Mouse (Mus musculus) kidney, adult 2 months (tissue): ENCODE measurements around the gene Rbm19. TPM values are rescaled to one million over a fixed set of nuclear protein-coding genes. Genes with fewer than 3 reads are reported as not detected.
A peak's percentile ranks its signal among the peaks of the same experiment; 100 is the strongest.

ENCODE experiments used
- DNase-seq: peaks from one replicate; pipeline ENCODE4 v3.0.0; 2021
- H3K27ac ChIP-seq: fragments of 200-500 bp; 2 replicates; pipeline ENCODE4 v1.5.1; 2012; ENCODE audit warnings: low read depth, low read length, control low read depth, inconsistent platforms; ENCODE audit not compliant: insufficient read depth
- H3K27me3 ChIP-seq: fragments of 200-500 bp; replicated peaks from 2 replicates; pipeline ENCODE4 v1.6.1; 2012; ENCODE audit warnings: mild to moderate bottlenecking, moderate library complexity, low read length, inconsistent platforms; ENCODE audit not compliant: control insufficient read depth, insufficient read depth
- H3K36me3 ChIP-seq: fragments of 200-500 bp; 2 replicates; pipeline ENCODE4 v1.6.1; 2012; ENCODE audit warnings: mild to moderate bottlenecking, moderate library complexity, low read length, inconsistent platforms; ENCODE audit not compliant: control insufficient read depth, insufficient read depth
- H3K4me1 ChIP-seq: fragments of 200-500 bp; 2 replicates; pipeline ENCODE4 v1.6.1; 2011; ENCODE audit warnings: low read length; ENCODE audit not compliant: control insufficient read depth, insufficient read depth
- H3K4me3 ChIP-seq: fragments of 200-500 bp; 2 replicates; pipeline ENCODE4 v1.5.1; 2011; ENCODE audit warnings: mild to moderate bottlenecking, low read depth, low read length, control low read depth; ENCODE audit not compliant: insufficient read depth
- CTCF ChIP-seq: fragments of 200-500 bp; conservative IDR thresholded peaks from 2 replicates; pipeline ENCODE4 v1.5.1; 2011; ENCODE audit warnings: low read depth, mild to moderate bottlenecking, control low read depth, low read length, moderate library complexity, mixed read lengths; ENCODE audit not compliant: insufficient read depth, insufficient read length
- POLR2A ChIP-seq: fragments of 200-500 bp; IDR thresholded peaks from one replicate; pipeline ENCODE4 v1.6.1; 2011; ENCODE audit warnings: low read depth, low read length, control low read depth
- WGBS: fragments of 180-500 bp; shearing (Covaris S2); methylation state at CpG from one replicate; pipeline ENCODE4 v1.1.7; 2018; 5-methylcytosine and 5-hydroxymethylcytosine counted together
- polyA plus RNA-seq: library from polyadenylated mRNA; depleted of rRNA; stranded (reverse); fragments of >200 nt; gene quantifications from 2 replicates; pipeline ENCODE4 v1.2.3, GENCODE M21; 2012

Rbm19 gene
- polyA plus RNA-seq, 1 experiment = 12.1 TPM

- WGBS = 95% methylated on average over 3 of the region's 3 CpGs
- no peaks in the 10 kb centered on the region for H3K4me1 ChIP-seq
- no peak for DNase-seq
Observed at GRCm38 (mm10) chr5:120153140-120153539, 36.9 kb downstream of the Rbm19 start.

GRCm38 (mm10) chr5:120155672-120156071 is 39.4 kb downstream of the Rbm19 start:
- Histone ChIP-seq H3K4me1 (peaks cover 3% of the 10 kb centered on the region; the same call in 1 of the 2 replicates), H3K4me3 (no peak overlapping the region), H3K27me3 (no peaks in the 10 kb centered on the region), H3K36me3 (no peaks in the 10 kb centered on the region), H3K27ac (no peak overlapping the region)
- no peak for TF ChIP-seq POLR2A
- TF ChIP-seq CTCF = no peak
- WGBS = 77% methylated on average over 10 of the region's 10 CpGs
- no peak for DNase-seq

More at GRCm38 (mm10) chr5:120153140-120153539, 36.9 kb downstream of the Rbm19 start:
- TF ChIP-seq POLR2A (no peak), CTCF (no peak)
- Histone ChIP-seq H3K36me3 (no peaks in the 10 kb centered on the region), H3K27me3 (no peaks in the 10 kb centered on the region), H3K27ac (no peak overlapping the region), H3K4me3 (no peak overlapping the region)

DNA sequence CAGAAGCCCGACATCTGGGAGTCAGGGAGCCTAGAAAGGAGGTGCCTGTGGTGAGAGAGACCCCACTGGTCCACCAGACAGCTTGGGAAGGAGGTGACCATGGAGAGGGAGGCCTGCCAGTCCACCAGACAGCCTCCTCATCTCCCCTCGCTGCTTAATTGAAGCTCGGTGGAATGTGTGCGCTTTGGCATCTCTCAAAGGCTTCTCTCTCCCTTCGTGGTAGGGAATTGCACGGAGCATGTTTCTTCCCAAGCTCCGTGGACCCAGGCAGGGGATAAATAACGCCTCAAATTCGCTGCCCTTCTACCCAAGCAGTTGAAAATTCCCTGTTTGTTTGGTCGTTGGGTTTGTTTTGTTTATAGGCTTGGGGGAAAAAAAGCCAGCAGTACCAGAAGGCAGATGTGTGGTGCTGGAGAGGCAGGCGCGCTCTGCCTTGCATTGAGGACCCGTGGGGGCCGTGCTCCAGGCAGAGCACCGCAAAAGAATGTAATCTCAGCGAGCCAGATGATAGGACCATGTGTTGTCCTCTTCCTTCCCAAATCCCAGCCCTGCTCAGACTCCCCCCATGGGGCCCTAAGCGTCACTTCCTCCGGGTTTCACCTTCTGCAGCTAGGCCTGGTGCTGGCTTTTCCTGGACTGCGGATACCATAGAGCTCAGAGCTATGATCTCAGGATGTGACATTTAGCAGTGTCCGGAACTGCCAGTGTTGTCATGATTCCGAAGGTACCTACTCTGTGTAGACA is 40.1 kb downstream of the Rbm19 start:
- H3K4me1 ChIP-seq = peaks cover 3% of the 10 kb centered on the region; the same call in 1 of the 2 replicates
- peak; percentile 35 for DNase-seq
- no peaks in the 10 kb centered on the region for H3K27me3 ChIP-seq
- no peaks in the 10 kb centered on the region for H3K36me3 ChIP-seq
- no peak for TF ChIP-seq POLR2A
- no peak for TF ChIP-seq CTCF
- WGBS = 64% methylated on average over 21 of the region's 21 CpGs
- H3K27ac ChIP-seq = no peak overlapping the region
- H3K4me3 ChIP-seq = no peak overlapping the region

- 80% methylated on average over 3 of the region's 3 CpGs for WGBS
- H3K4me1 ChIP-seq = peaks cover 3% of the 10 kb centered on the region; the same call in 1 of the 2 replicates
- H3K4me3 ChIP-seq = no peak overlapping the region
- no peaks in the 10 kb centered on the region for H3K27me3 ChIP-seq
- no peaks in the 10 kb centered on the region for H3K36me3 ChIP-seq
- DNase-seq = no peak
- H3K27ac ChIP-seq = no peak overlapping the region
- TF ChIP-seq POLR2A (no peak), CTCF (no peak)
Observed at GRCm38 (mm10) chr5:120157115-120157514, 40.9 kb downstream of the Rbm19 start.

- H3K4me3 ChIP-seq = no peak overlapping the region
- H3K27me3 ChIP-seq = no peaks in the 10 kb centered on the region
- peaks cover 3% of the 10 kb centered on the region; the same call in 1 of the 2 replicates for H3K4me1 ChIP-seq
- TF ChIP-seq POLR2A (no peak), CTCF (no peak)
- no peak overlapping the region for H3K27ac ChIP-seq
- WGBS = 44% methylated on average over 2 of the region's 2 CpGs
- no peaks in the 10 kb centered on the region for H3K36me3 ChIP-seq
- DNase-seq = peak; percentile 71
Observed at GRCm38 (mm10) chr5:120158476-120158875, 42.2 kb downstream of the Rbm19 start.

DNA sequence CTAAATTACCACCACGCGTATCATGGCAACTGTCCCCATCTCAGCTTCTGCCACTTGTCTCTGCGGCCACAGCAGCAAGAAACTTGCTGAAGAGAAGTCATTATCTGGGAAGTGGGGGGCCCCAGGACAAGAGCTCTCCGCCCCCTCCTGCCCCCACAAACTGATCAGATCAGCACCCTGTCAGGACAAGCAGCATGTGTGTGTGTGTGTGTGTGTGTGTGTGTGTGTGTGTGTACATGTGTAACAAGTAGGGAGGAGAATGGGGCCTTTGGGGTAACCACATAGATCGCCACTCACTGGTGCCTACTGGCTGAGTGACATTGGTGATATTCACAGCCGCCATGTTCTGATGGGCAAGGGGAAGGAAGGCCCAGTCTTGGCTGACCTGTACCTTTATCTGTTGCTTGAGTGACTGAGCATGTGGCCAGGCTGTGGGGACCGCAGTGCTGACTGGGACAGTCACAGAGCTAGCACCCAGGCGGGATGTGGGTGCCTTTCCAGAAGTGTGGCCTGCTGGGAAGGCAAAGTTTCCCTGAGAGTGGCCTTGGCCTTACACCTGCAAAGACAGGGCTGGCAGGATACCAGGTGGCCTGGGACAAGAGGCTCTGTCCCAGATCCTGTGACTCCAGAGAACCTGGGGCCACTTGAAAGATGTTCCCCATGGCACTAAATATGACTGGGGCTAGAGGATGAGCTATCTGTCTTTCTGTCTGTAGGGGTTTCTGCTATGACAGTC is 44.8 kb downstream of the Rbm19 start:
- Histone ChIP-seq H3K4me1 (peaks cover 8% of the 10 kb centered on the region; the same call in 1 of the 2 replicates), H3K27me3 (no peaks in the 10 kb centered on the region), H3K36me3 (no peaks in the 10 kb centered on the region), H3K27ac (no peak overlapping the region), H3K4me3 (no peak overlapping the region)
- TF ChIP-seq POLR2A = no peak
- 99% methylated on average over 8 of the region's 8 CpGs for WGBS
- DNase-seq = no peak

GRCm38 (mm10) chr5:120162689-120163088 is 46.4 kb downstream of the Rbm19 start:
- 95% methylated on average over 10 of the region's 10 CpGs for WGBS
- H3K4me3 ChIP-seq = no peak overlapping the region
- peaks cover 8% of the 10 kb centered on the region; the same call in 1 of the 2 replicates for H3K4me1 ChIP-seq
- H3K27ac ChIP-seq = no peak overlapping the region
- DNase-seq = no peak
- H3K36me3 ChIP-seq = no peaks in the 10 kb centered on the region
- TF ChIP-seq POLR2A = no peak
- no peak for TF ChIP-seq CTCF
- H3K27me3 ChIP-seq = no peaks in the 10 kb centered on the region
